In the genomic region with DNA sequence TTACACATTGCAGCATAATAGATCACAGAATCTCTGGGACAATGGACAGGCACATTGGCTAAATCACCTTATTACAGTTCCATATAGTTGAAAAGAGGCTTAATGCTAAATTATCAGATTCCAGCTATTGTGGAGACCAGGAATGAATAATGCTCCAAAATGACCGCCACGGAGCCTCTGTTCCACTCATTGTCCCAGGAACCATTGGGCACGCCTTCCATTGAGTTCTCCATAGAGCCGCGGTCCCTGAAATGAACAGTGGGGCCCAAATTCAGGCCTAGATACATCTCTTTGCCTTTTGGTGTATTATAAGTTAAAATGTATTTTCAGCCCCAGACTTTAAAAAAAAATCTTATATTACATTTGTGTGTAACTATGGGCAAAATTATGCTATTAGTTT, we compare ENCODE assay signal across 28 mouse cellular contexts.
DNase-seq lines count a peak whose midpoint lies in the region; ATAC-seq and TF ChIP-seq lines count a peak whose summit lies in the region.
"Had no signal": no experiment of that assay in that cellular context is flagged by ENCODE, and none has a peak within 500 bp of the region (broad histone marks: within the 10 kb centered on the region; RNA-seq: fewer than 3 reads in every experiment).

No protein-coding gene starts in this region.

- no peaks in the 10 kb centered on the region for H3K9me3 ChIP-seq in forebrain, embryonic 13.5 days (replicated peaks)
- H3K9me3 ChIP-seq in forebrain, embryonic 10.5 days: no peaks in the 10 kb centered on the region
- H3K9me3 ChIP-seq: embryonic facial prominence, embryonic 10.5 days; embryonic facial prominence, embryonic 15.5 days; heart, embryonic 13.5 days; neural tube, embryonic 12.5 days had no signal

- peak; percentile 32 for DNase-seq in cerebellum, adult 8-10 months
- no peak for DNase-seq in forebrain, embryonic 10.5 days (ENCODE audit: extremely low spot score, low spot score)
- DNase-seq in layer of hippocampus, adult 2 months (ENCODE audit: low spot score in 2 of 2): no peak
- DNase-seq in layer of hippocampus, adult 9-10 months (ENCODE audit: low spot score): no peak
- DNase-seq in cerebellum, postnatal 36 days: peak; percentile 16 to 54
- DNase-seq in adrenal gland, postnatal 4 days (ENCODE audit: low spot score in 2 of 2): no peak
- DNase-seq: adrenal gland, postnatal 14 days; gastrocnemius, postnatal 36 days; kidney, adult 8-10 months; kidney, postnatal 10 days; liver; lung, adult 2 months; lung, postnatal 10 days; right cerebral cortex, adult 18-20 months; spleen, adult 18-20 months; thymus, adult 18-20 months; thymus, postnatal 36 days had no signal

- no peak for ATAC-seq in cerebellum, adult (ENCODE audit: insufficient number of reproducible peaks, low FRiP score, low TSS enrichment)
- no peak for ATAC-seq in forebrain, embryonic 13.5 days
- ATAC-seq: intestine, embryonic 16.5 days had no signal

- no peaks in the 10 kb centered on the region for H3K27me3 ChIP-seq in forebrain, embryonic 13.5 days
- 0 out of 2 replicates have a peak, but pooled peaks cover 4% of the 10 kb centered on the region for H3K27me3 ChIP-seq in forebrain, embryonic 10.5 days (ENCODE audit: poor library complexity, severe bottlenecking)
- H3K27me3 ChIP-seq: embryonic facial prominence, embryonic 15.5 days; heart, embryonic 13.5 days; neural tube, embryonic 12.5 days had no signal

- H3K27ac ChIP-seq in forebrain, embryonic 13.5 days: peak overlapping the region; percentile 20; the same call in 1 of the 2 replicates
- H3K27ac ChIP-seq in forebrain, embryonic 10.5 days: no peak overlapping the region
- peak overlapping the region; percentile 96 for H3K27ac ChIP-seq in layer of hippocampus, adult 2 months
- H3K27ac ChIP-seq: embryonic facial prominence, embryonic 10.5 days; embryonic facial prominence, embryonic 15.5 days; heart, adult 2 months; heart, embryonic 13.5 days; liver, embryonic 14.5 days; macrophage; neural tube, embryonic 12.5 days had no signal

- H3K4me2 ChIP-seq in forebrain, embryonic 13.5 days: no peak overlapping the region
- H3K4me2 ChIP-seq: embryonic facial prominence, embryonic 15.5 days; neural tube, embryonic 12.5 days had no signal

- no peak for TF ChIP-seq CTCF in layer of hippocampus, adult 2 months (conservative IDR thresholded peaks at IDR 0.05)

- 25% methylated on average over 5 of the region's 5 CpGs for WGBS in forebrain, embryonic 13.5 days
- WGBS in forebrain, embryonic 10.5 days: 59% methylated on average over 5 of the region's 5 CpGs

- no peak overlapping the region for H3K9ac ChIP-seq in forebrain, embryonic 13.5 days
- H3K9ac ChIP-seq: embryonic facial prominence, embryonic 15.5 days; heart, embryonic 13.5 days; liver, embryonic 14.5 days; neural tube, embryonic 12.5 days had no signal

- H3K4me3 ChIP-seq in forebrain, embryonic 13.5 days: no peak overlapping the region
- no peak overlapping the region for H3K4me3 ChIP-seq in forebrain, embryonic 10.5 days
- peak overlapping the region; percentile 35 for H3K4me3 ChIP-seq in layer of hippocampus, adult 2 months
- H3K4me3 ChIP-seq: embryonic facial prominence, embryonic 10.5 days; embryonic facial prominence, embryonic 15.5 days; heart, adult 2 months; heart, embryonic 13.5 days; myocyte; neural tube, embryonic 12.5 days had no signal

- peaks cover 29% of the 10 kb centered on the region for H3K4me1 ChIP-seq in forebrain, embryonic 13.5 days
- H3K4me1 ChIP-seq in forebrain, embryonic 10.5 days: peaks cover 28% of the 10 kb centered on the region

- H3K36me3 ChIP-seq in forebrain, embryonic 13.5 days (ENCODE audit: poor library complexity, severe bottlenecking): no peaks in the 10 kb centered on the region
- no peaks in the 10 kb centered on the region for H3K36me3 ChIP-seq in forebrain, embryonic 10.5 days (replicated peaks)
- H3K36me3 ChIP-seq: embryonic facial prominence, embryonic 10.5 days; embryonic facial prominence, embryonic 15.5 days; heart, embryonic 13.5 days; neural tube, embryonic 12.5 days had no signal

Comparison
In these comparisons a context has a peak if more than half of its experiments do, and no peak if none do; other contexts are left out.
1. DNase-seq: peak in cerebellum, adult 8-10 months (single experiment) and cerebellum, postnatal 36 days (2 of 2); none in forebrain, embryonic 10.5 days (single experiment), layer of hippocampus, adult 2 months (0 of 2), layer of hippocampus, adult 9-10 months (single experiment) and adrenal gland, postnatal 4 days (0 of 2).